Mouse (Mus musculus) right cerebral cortex, postnatal 10 days (tissue): ENCODE results near the gene 2900026A02Rik.

Experiments
- DNase-seq, 2 experiments: peaks; one replicate each; pipeline ENCODE4 v3.0.0; 2021; ENCODE audit warnings: low spot score in 2 of 2

Gene 2900026A02Rik

GRCm38 (mm10) chr5:113212156-113212835 is 8.7 kb downstream of the 2900026A02Rik start:
- DNase-seq: no peak

GRCm38 (mm10) chr5:113210314-113210713 is 10.7 kb downstream of the 2900026A02Rik start:
- no peak for DNase-seq

GRCm38 (mm10) chr5:113209898-113210297 is 11.1 kb downstream of the 2900026A02Rik start:
- no peak for DNase-seq

GRCm38 (mm10) chr5:113209401-113209750 is 11.7 kb downstream of the 2900026A02Rik start:
- no peak for DNase-seq

DNA sequence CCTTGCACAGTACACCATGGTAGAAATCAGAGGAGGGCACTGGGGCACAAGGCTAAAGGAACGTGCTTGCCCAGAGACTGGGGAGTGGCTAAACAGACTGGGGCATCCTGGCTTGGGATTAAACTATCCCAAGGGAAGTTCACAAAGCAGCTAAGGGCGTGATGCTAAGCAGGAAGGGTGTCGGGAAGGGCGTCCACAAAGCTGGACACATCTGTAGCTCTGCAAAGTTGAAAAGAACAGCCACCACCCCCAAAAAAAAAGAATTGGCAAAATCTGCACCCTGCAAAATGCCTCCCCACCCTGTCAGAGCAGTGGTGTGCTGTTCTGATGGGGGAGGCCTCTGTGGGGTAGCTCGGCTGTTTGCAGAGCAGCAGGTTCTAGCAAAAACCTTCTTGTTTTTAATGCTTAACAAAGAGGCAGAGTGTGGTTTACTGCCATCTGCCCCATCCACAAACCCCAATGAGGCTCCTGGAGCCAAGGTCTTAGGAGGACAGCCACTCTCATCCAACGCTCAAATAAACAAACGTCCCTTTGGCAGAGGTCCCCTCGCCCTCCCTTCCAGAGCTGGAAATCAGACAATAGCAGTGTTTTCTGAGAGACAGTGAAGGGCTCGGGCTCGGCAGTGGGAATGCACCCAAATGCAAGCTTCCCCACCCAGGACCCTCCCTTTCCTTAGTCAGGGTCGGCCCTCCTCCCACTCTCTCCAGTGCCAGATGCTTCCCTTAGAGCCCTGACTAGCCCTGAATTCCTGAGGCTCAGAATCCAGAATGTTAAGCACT is 12.2 kb downstream of the 2900026A02Rik start:
- peak; percentile 73 to 77 for DNase-seq

DNA sequence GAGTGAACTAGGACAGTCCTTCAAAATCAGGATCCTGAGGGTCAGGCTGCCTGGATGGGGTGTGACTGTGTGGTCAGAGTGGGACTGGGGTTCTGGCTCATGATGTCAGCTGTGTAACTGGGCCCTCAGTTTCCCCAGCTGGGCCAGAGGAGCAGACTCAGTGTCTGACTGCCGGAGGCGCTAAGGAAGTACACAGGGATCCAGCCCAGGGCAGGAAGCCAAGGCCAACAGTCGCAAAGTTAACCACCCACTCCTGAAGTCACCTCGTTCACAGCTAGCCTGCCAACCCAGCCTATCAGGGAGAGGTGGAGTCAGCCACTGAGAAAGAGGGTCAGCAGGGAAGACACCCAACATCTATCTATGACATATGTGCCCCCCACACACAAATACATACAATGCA is 13.0 kb downstream of the 2900026A02Rik start:
- DNase-seq: no peak

- DNase-seq: no peak
These were observed 14.2 kb downstream of the 2900026A02Rik start for GRCm38 (mm10) chr5:113206670-113207352.

DNA sequence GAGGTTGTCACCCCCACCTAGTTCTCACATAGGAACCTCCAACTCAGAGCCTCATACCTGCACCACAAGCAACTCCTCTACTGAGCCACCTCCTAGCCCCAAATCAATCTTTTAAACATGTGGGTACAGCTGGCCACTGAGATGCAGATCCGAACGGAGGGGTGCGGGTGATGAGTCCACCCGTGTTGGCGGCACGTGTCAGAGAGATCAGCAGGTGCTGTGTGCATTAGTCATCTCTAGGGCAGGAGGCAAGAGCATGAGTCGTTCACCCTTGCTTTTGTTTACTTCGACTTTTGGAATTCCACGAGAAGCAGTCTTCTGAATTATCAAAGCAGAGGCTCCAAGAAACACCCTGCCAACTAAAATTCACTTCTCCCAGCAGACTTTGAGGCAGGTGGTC is 16.8 kb downstream of the 2900026A02Rik start:
- no peak for DNase-seq

GRCm38 (mm10) chr5:113199772-113200134 is 21.3 kb downstream of the 2900026A02Rik start:
- DNase-seq: no peak

- no peak for DNase-seq
These were observed 21.8 kb downstream of the 2900026A02Rik start for GRCm38 (mm10) chr5:113199126-113199771.

DNA sequence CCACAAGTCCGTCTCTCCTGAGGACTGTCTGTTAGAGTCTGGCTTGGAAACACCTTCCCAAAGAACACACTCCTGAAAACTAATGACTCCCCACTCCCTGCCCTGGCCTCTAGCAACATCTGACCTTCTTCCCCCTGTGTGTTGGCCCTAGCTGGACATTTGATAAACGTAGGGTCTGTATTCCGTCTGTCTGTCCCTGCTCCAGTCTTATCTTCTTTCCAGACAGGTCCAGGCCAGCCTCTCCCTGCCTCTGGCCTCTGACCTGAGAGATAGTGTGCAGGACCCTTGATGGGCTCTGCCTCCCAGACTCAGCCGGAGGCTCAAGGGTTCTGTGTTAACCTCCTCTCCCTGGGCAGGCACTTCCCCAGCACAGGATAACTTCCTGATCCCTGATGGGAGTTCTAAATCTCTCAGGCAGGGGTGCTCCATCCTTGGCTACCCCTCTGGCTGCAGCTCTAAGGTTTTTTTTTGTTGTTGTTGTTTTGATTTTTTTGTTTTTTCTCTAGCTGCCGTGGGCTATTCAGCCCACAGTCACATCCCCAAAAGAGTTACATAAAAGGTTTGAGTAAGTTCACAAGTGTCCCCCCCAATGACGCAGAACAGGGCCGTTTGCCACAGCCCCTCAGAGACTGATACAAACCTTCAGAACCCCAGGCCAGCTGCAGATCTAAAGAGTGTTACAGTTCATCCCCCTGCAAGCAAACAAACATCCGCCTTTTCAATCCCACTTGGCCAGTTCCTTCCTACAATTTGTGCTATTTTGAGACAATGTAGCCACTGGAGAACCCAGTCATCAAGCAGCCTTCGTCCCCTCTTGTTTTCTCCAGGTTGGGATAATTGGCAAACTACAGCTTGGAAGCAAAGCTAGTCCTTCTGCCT is 23.9 kb downstream of the 2900026A02Rik start:
- DNase-seq: no peak

DNA sequence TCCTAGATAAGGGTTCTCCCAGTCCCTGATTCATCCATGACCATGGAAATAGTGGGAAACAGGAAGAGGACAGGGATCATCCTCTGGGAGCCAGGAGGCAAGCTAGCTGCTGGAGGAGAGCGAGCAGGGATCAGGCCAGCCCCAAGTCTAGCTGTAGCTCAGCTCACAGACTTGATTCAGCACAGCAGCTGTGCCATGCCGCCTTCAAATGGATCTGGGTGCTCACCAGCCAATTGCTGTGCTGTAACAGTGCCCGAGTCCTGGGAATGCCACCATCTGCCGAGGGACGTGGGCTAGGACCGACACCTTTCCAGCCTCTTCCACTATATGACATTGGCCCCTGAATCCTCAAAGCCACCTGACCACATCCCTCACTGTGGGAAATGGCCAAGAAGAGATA is 25.1 kb downstream of the 2900026A02Rik start:
- peak; percentile 65 to 72 for DNase-seq

DNA sequence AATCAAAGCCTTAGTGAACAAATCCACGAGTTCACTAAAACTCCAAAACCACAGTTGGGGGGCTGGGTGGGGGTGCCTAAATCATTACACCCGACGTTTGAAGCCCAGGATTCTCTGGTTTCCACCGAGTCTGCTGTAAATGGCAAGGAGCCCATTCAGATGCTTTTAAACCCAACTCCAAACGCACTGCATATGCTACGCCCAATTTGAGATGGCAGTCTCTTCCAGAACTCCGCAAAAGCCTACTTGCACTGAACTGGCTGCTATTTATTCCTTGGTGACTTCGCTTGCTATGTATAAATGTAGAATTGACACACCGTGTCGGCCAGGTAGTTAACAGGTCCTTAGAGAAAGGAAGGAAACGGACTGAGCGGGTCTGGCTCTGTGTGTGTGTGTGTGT is 25.6 kb downstream of the 2900026A02Rik start:
- peak; percentile 67 to 82 for DNase-seq

DNA sequence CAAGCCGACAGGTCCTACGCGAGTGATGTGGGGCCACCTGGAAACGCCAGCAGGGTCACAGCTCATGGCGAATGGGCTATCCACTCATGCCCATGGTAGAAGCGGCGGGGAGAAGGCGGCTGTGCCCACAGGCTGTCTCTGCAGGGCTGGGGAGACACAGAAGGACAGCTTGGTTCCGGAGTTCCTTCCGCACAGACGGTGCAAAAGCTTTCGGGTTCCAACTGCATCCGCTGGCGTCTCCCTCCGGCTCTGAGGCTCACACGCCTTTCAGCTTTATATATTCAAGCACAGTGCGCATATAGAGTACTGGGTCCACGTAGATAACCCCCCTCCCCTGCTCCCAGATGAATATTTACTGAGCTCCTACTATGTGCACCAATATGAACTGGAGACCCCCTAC is 27.3 kb downstream of the 2900026A02Rik start:
- peak; percentile 71 to 80 for DNase-seq

DNA sequence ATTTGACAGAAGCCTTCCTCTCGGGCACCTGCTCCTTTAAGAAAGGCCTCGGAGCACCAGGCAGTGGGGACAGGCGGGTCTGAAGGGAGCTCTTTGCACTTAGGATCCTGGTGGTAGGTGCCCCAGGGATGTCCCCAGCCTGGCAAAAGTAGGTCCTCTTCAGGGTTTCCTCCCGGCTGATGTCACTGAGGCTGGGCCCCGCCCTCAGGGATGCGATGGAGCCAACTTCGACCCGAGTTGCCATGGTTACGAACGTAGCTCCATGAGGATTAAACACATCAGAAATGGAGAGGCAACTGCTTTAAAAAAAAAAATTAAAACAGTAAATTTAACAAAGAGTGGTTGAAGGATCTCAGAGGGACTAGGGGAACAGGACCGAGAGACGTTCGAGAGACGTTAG is 29.1 kb downstream of the 2900026A02Rik start:
- DNase-seq: peak; percentile 71 to 79

GRCm38 (mm10) chr5:113190558-113190957 is 30.5 kb downstream of the 2900026A02Rik start:
- no peak for DNase-seq

DNA sequence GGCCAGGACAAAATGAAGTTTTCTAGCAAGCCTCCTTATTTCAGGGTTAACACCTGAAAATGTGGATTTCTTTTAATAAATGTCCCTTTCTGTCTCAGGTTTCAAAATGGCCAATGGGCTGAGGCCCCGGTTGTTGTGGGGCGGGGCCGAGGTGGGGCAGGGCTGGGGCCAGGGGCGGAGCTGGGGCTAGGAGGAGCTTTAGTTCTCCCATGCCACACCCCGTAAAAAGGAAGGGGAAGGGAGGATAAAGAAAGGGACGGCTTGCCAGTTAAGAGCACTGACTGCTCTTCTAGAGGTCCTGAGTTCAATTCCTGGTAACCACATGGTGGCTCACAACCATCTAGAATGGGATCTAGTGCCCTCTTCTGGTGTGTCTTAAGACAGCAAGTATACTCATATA is 39.6 kb downstream of the 2900026A02Rik start:
- DNase-seq: no peak

- no peak for DNase-seq
These were observed 40.3 kb downstream of the 2900026A02Rik start for GRCm38 (mm10) chr5:113180755-113181154.

- peak; percentile 89 to 90 for DNase-seq
These were observed 41.0 kb downstream of the 2900026A02Rik start for GRCm38 (mm10) chr5:113179843-113180682.

DNA sequence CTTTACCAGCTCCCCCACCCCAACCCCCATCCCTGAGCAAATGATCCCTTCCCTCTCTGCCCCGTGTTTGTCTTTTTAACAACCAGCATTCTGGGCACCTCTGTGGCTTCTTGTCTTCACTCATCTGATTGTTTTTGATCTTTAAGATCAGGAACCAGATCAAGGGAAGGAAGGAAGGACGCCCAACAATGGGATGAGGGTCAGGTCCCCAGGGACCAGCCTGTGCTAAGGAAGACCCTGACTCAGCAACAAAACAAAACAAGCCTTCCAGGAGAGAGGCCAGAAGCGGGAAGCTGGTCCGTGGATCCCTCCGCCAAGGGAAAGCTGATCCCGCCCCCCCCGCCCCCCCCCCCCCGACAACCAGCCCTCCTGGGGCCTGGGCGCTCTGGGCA is 41.6 kb downstream of the 2900026A02Rik start:
- no peak for DNase-seq
